ENCODE assay signal across 15 mouse cellular contexts in the genomic region with DNA sequence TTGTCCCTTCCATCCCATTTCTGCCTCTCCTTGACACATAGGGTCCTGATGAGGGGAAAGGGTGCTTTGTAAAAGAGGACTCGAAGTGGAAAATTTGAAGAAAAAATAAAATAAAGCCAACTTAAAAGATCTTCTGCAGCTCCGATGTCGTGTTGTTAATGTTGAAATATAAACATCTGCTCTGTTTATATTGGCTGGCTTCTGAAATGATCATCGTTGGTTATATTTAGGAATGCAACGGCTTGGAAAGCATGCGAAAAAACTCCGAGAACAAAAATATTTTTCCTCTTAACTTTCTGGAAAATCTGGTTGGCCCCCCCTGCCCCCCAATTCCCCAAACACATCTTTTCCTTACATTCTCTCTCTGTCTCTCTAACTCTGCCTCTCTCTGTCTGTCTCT.
DNase-seq lines count a peak whose midpoint lies in the region; ATAC-seq and TF ChIP-seq lines count a peak whose summit lies in the region.
"Had no signal": no experiment of that assay in that cellular context is flagged by ENCODE, and none has a peak within 500 bp of the region (broad histone marks: within the 10 kb centered on the region; RNA-seq: fewer than 3 reads in every experiment).

No protein-coding gene starts in this region.

- no peaks in the 10 kb centered on the region for H3K27me3 ChIP-seq in embryonic facial prominence, embryonic 13.5 days
- H3K27me3 ChIP-seq in embryonic facial prominence, embryonic 10.5 days (replicated peaks; ENCODE audit: low read depth, poor library complexity, severe bottlenecking), result no peaks in the 10 kb centered on the region
- no peaks in the 10 kb centered on the region for H3K27me3 ChIP-seq in kidney, postnatal 0 days (ENCODE audit: insufficient read depth, low read length)
- H3K27me3 ChIP-seq in liver, embryonic 16.5 days (ENCODE audit: control insufficient read depth, insufficient read depth, low read depth, low read length), result no peaks in the 10 kb centered on the region

- H3K9me3 ChIP-seq in embryonic facial prominence, embryonic 13.5 days, result no peaks in the 10 kb centered on the region
- no peaks in the 10 kb centered on the region for H3K9me3 ChIP-seq in embryonic facial prominence, embryonic 10.5 days
- H3K9me3 ChIP-seq in kidney, postnatal 0 days (replicated peaks; ENCODE audit: low read length), result no peaks in the 10 kb centered on the region
- no peaks in the 10 kb centered on the region for H3K9me3 ChIP-seq in liver, embryonic 16.5 days (replicated peaks; ENCODE audit: control insufficient read depth, low read length)

- H3K4me1 ChIP-seq in embryonic facial prominence, embryonic 13.5 days, result peaks cover 20% of the 10 kb centered on the region
- peaks cover 13% of the 10 kb centered on the region for H3K4me1 ChIP-seq in embryonic facial prominence, embryonic 10.5 days
- H3K4me1 ChIP-seq in kidney, postnatal 0 days (replicated peaks; ENCODE audit: insufficient read depth, low read length), result peaks cover 14% of the 10 kb centered on the region
- H3K4me1 ChIP-seq in cortical plate, adult 2 months (ENCODE audit: control insufficient read depth, insufficient read depth, low read length), result peaks cover 13% of the 10 kb centered on the region
- peaks cover 88% of the 10 kb centered on the region for H3K4me1 ChIP-seq in liver, embryonic 16.5 days (ENCODE audit: control insufficient read depth, low read depth, low read length)

- H3K36me3 ChIP-seq in embryonic facial prominence, embryonic 13.5 days, result no peaks in the 10 kb centered on the region
- H3K36me3 ChIP-seq in embryonic facial prominence, embryonic 10.5 days (replicated peaks), result no peaks in the 10 kb centered on the region
- no peaks in the 10 kb centered on the region for H3K36me3 ChIP-seq in kidney, postnatal 0 days (ENCODE audit: insufficient read depth, low read length)
- no peaks in the 10 kb centered on the region for H3K36me3 ChIP-seq in liver, embryonic 16.5 days (ENCODE audit: control insufficient read depth, insufficient read depth)

- no peak overlapping the region for H3K9ac ChIP-seq in embryonic facial prominence, embryonic 13.5 days
- H3K9ac ChIP-seq in kidney, postnatal 0 days (ENCODE audit: low read depth, low read length), result no peak overlapping the region
- H3K9ac ChIP-seq in liver, embryonic 16.5 days (ENCODE audit: low read depth, low read length), result peak overlapping the region; percentile 78

- H3K27ac ChIP-seq in embryonic facial prominence, embryonic 13.5 days, result peak overlapping the region; percentile 71; the same call in 1 of the 2 replicates
- H3K27ac ChIP-seq in embryonic facial prominence, embryonic 10.5 days (replicated peaks), result no peak overlapping the region
- peak overlapping the region; percentile 71; the same call in 1 of the 2 replicates for H3K27ac ChIP-seq in kidney, postnatal 0 days
- H3K27ac ChIP-seq in cortical plate, adult 2 months (ENCODE audit: insufficient read depth, low read length), result peak overlapping the region; percentile 78; the same call in 1 of the 2 replicates
- H3K27ac ChIP-seq in liver, embryonic 16.5 days (ENCODE audit: low read length), result peak overlapping the region; percentile 98
- H3K27ac ChIP-seq: macrophage had no signal

- WGBS in embryonic facial prominence, embryonic 13.5 days, result 40% methylated on average over 7 of the region's 7 CpGs
- WGBS in embryonic facial prominence, embryonic 10.5 days, result 88% methylated on average over 7 of the region's 7 CpGs
- 44% methylated on average over 7 of the region's 7 CpGs for WGBS in kidney, postnatal 0 days
- 64% methylated on average over 7 of the region's 7 CpGs for WGBS in liver, embryonic 16.5 days (ENCODE audit: insufficient replicate concordance)

- no peak overlapping the region; the same call in 1 of the 2 replicates for H3K4me2 ChIP-seq in embryonic facial prominence, embryonic 13.5 days
- 0 out of 2 replicates have a peak overlapping the region, but pooled peaks have one; percentile 4 for H3K4me2 ChIP-seq in kidney, postnatal 0 days (ENCODE audit: low read length)
- H3K4me2 ChIP-seq in liver, embryonic 16.5 days (ENCODE audit: low read depth, low read length), result peak overlapping the region; percentile 73

- ATAC-seq in embryonic facial prominence, embryonic 13.5 days (ENCODE audit: insufficient number of reproducible peaks, insufficient read depth, low FRiP score, low TSS enrichment, low read depth), result no peak
- no peak for ATAC-seq in kidney, postnatal 0 days (replicated peaks; ENCODE audit: low FRiP score, low read depth)
- ATAC-seq in liver, embryonic 16.5 days (ENCODE audit: low read depth), result no peak
- no peak for ATAC-seq in megakaryocyte progenitor cell, adult 5-6 weeks (replicated peaks; ENCODE audit: poor library complexity)
- ATAC-seq: forebrain, embryonic 16.5 days had no signal

- TF ChIP-seq CTCF in kidney, postnatal 0 days (IDR thresholded peaks at IDR 0.05; ENCODE audit: low read depth), result no peak
- TF ChIP-seq CTCF in cortical plate, adult 2 months (IDR thresholded peaks at IDR 0.05; ENCODE audit: extremely low read depth, insufficient read depth, low read length), result no peak

- H3K4me3 ChIP-seq in embryonic facial prominence, embryonic 13.5 days, result no peak overlapping the region
- H3K4me3 ChIP-seq in embryonic facial prominence, embryonic 10.5 days, result no peak overlapping the region
- H3K4me3 ChIP-seq in kidney, postnatal 0 days (replicated peaks; ENCODE audit: low read depth, low read length), result no peak overlapping the region
- H3K4me3 ChIP-seq in cortical plate, adult 2 months (ENCODE audit: insufficient read depth, low read length), result no peak overlapping the region
- peak overlapping the region; percentile 63 for H3K4me3 ChIP-seq in liver, embryonic 16.5 days (ENCODE audit: low read depth, low read length)

- no peak for TF ChIP-seq POLR2A in cortical plate, adult 2 months (IDR thresholded peaks at IDR 0.05; ENCODE audit: extremely low read depth, insufficient read depth, low read length)

- DNase-seq in embryonic facial prominence, embryonic 10.5 days (ENCODE audit: low spot score), result no peak
- peak; percentile 55 for DNase-seq in kidney, postnatal 0 days (ENCODE audit: low spot score)
- no peak for DNase-seq in kidney, adult 9 months
- DNase-seq in cerebellum, postnatal 36 days, result no peak
- DNase-seq: adrenal gland, postnatal 25 days; cerebellum, adult 11 months; embryo, embryonic 11 days; gastrocnemius, postnatal 36 days; kidney, postnatal 10 days had no signal
